Mouse (Mus musculus) T-helper 2 cell (primary cell): Measurements from ENCODE around the gene Lama5.

Experiments used
- in situ Hi-C: fragments of 300-600 bp; cut with MboI, MseI; formaldehyde crosslinking; loops from one replicate; pipeline ENCODE4 v1.15.1; 2025; ENCODE audit warnings: high pct_unique_total_duplicates

The Lama5 gene

GRCm38 (mm10) chr2:180225044-180225761 lies 456 bp downstream of the Lama5 start:
- in situ Hi-C loops, result no loop called here

DNA sequence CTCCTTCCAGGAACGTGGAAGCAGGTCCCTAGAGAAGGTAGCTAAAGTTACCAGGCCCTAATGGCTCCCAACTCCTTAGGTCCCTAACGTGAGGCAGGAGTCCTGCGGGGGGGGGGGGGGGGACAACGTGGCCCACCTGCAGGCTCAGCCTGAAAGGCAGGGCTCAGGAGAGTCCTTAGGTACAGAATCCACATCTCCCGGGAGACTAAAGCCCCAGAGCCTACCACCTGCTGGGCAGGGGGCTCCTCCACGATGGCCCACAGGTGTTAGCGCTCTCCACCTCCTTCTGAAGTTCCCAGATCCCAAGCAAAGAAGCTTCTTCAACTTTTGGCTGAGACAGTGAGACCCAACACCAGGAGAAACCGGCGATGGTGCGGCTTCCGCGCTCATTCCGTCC lies 1.0 kb downstream of the Lama5 start:
- in situ Hi-C loops, result no loop called here

- in situ Hi-C loops, result no loop called here
These were observed 3.4 kb downstream of the Lama5 start for GRCm38 (mm10) chr2:180222250-180222649.

DNA sequence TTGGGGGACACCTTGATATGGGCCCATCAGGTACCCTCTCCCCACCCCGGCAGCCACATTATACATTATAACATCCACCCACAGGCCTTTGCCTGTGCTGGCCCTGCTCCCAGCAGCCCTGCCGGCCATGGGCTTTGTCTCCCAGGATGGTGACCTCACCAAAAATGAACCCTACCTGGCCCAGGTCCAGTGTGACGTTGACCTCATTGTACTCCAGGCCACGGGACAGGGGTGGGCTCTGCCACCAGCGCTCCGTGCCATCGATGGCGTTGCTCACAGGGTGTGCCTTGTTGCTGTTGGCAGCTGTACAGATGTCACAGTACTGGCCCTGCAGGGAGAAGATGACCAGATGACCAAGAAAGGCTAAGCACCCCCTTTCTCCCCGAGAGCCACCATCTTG lies 4.6 kb downstream of the Lama5 start:
- in situ Hi-C loops, result no loop called here

DNA sequence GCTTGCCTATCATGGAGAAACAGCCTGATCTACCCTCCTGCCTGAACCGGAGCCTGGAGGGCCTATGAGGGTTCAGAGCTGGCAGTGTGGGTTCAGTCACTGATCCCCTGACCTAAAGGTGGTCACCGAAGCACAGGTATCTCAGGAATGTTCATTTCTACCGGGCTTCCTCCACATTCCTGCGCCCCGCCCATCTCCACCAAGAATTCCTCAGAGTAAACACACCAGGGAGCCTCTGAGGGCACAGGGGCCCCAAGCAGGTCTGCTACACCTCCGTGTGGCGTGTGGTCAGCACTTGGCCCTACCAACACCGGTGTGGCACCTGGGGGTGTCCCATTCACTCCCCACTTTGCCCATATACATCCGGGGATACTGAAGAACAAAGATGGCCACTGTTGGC lies 5.5 kb downstream of the Lama5 start:
- in situ Hi-C loops, result no loop called here

GRCm38 (mm10) chr2:180219145-180219943 lies 6.3 kb downstream of the Lama5 start:
- in situ Hi-C loops, result no loop called here

DNA sequence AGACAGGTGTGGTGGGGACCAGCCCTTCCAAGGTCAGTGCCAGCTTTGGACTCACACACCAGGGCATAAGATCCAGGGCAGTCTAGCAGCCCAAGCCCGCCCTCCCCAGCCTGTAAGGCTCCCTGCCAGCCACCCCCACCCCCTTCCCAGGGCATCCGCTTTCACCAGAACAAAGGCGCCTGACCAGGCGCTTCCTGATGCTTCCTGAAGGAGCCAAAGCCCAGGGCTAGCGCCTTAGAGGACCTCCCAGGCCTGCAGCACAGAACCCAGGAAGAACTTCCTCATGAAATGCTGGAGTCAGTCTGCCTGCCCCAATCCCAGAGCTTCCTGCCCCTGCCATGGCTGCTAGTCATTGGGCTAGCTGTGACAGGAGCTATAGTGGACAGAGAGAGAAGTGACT lies 7.0 kb downstream of the Lama5 start:
- in situ Hi-C loops, result no loop called here

GRCm38 (mm10) chr2:180218241-180218640 lies 7.4 kb downstream of the Lama5 start:
- in situ Hi-C loops, result no loop called here

DNA sequence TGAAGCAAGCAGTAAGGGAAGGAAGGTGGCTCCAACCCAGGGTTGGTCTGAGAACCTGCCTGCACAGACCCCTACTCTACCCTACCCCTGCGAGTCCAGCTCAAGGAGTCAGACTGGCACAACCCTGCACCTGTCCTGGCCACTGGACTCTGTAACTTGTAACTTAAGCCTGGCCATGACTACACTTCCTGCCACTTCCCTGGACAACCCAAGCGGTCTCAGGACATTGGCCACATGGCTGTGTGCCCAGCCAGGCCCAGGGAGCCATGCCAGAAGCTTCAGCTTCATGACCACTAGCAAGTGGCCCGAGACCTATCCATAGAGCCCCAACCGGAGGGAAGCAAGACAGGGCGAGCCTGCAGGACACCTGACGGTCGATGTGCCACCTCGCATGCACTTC lies 8.1 kb downstream of the Lama5 start:
- in situ Hi-C loops, result no loop called here

DNA sequence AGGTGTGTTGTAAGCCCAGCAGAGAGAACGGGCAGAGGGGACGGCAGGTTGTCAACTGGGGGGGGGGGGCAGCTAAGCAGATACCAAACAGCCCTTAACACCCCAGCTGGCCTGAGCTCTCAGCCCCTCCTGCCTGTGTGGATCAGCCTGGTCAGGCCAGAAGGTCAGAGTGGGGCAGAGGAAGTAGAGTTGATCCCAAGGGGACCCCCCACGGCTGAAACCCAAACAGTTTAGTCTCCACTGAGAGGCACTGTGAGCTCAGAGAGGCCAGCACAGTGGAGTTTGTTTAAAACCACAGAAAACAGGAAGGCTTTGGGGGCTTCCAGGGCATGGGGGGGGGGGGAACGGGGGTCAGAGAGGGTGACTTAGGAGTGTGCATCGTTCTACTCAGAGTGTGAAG lies 8.7 kb downstream of the Lama5 start:
- in situ Hi-C loops, result no loop called here

DNA sequence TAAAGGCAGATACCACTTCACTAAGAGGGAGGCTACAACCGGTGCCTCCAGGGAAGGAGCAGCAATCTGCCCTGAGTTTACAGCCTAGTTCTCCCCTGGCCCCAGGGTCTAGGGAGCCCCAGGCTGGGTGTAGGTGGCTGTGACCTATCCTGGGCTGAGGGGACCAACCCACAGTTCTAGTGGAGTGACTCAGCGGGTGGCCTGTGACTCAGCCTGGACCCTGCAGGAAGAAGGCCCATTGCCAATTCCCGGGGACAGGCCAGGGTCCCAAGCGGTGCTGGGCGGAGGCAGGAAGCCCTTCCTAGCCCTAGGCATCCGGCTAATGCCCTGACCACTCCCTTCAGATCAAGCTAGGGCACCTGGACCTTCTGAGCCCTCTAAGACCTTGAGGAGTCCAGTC lies 9.7 kb downstream of the Lama5 start:
- in situ Hi-C loops, result no loop called here

- in situ Hi-C loops, result no loop called here
These were observed 10.6 kb downstream of the Lama5 start for GRCm38 (mm10) chr2:180215011-180215461.

DNA sequence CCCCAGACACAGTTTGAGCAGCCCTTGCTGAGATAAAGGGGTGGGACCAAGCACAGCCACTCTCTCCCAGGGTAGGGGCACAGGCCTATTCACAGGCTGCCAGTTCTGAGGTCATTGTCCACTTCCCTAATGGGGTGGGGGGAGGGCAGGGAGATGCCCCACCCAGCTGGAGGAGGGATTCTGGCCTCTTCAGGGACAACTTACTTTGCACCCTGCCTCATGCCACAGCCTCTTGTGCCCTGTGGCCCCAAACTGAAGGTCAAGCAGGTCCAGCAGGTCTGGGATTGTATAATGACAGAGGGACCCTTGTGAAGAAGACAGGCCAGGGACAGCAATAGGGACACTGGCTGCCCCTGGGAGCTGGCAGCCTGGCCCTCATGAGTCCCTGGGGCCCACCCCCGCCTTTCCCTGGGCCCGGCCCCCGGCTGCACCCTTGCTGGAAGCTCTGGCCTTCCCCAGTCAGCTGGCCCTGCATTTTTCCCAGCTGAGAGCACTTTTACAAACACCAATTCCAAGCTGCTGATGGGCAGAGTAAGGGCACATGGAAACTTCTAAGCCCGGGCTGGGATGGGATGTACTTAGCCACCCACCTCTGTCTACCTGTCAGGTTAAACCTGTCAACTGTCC lies 11.2 kb downstream of the Lama5 start:
- in situ Hi-C loops, result no loop called here

- in situ Hi-C loops, result no loop called here
These were observed 13.4 kb downstream of the Lama5 start for GRCm38 (mm10) chr2:180212255-180212654.

DNA sequence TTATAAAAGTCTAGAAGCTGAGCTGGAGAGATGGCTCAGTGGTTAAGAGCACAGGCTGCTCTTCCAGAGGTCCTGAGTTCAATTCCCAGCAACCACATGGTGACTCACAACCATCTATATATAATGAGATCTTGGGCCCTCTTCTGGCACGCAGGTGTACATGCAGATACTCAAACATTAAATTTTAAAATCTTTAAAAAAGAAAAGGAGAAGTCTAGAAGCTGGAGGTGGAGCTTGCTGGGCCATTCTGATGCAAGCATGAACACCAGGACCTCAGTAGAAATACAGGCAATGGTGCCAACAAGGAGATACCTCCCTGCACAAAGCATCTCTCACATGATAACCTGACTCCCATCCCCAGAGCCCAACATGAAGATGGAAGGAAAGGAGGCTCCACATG lies 16.7 kb downstream of the Lama5 start:
- in situ Hi-C loops, result no loop called here

- in situ Hi-C loops, result no loop called here
These were observed 17.8 kb downstream of the Lama5 start for GRCm38 (mm10) chr2:180207840-180208239.

- in situ Hi-C loops, result no loop called here
These were observed 19.7 kb downstream of the Lama5 start for GRCm38 (mm10) chr2:180205956-180206280.

GRCm38 (mm10) chr2:180205083-180205955 lies 20.3 kb downstream of the Lama5 start:
- in situ Hi-C loops, result no loop called here

DNA sequence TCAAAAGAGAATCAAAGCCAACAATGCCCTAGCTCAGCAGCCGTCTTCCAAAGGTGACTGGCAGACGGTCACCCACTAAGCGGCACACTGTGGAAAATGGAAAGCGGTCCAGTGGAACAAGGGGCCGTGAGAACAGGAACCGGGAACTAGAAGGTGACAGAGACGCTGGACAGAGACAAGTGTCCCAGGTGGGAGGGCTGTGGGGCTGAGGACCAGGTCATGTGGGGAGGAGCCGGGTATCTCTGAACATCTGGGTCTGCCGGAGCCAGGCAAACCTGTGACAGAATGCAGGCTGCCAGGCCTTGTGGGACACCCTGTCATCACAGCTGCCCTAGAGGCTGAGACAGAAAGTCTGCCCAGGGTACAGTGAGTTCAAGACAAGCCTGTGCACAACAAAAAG lies 21.2 kb downstream of the Lama5 start:
- in situ Hi-C loops, result no loop called here

DNA sequence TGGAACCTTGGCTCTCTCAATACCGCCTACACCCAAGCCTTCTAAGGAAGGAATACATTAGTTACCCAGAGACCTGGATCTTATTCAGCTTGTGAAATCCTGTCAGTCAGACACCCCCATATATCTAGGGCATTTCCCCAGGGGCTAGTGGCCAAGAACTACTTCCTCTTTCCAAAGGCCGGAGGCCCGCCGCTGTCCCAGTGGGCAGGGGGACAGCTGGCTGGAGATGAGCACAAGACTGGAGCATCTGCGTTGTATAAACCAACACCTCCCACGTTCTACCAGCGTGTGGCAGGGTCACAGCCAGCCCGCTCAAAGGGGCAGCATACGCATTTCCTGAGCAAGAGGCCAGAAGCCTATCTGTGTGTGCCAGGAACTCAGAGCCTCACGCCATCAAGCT lies 22.9 kb downstream of the Lama5 start:
- in situ Hi-C loops, result no loop called here

DNA sequence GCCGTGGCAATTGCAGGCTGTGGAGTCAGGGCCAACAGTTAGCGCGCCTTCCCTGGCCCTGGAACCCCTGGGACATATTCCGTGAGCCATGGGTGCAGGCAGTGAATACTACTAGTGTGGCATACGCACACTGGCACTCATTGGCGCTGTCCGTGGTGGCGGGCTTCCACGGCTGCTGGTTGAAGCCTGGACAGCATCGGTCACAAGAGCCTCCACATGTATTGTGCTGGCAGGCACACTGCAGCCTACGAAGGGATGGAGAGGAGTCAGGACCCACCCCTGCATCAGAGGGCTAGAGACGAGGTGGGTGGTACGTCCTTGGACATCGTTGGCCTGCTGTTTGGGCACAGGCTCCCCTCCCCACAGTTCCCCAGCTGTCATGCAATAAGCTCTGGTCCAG lies 23.4 kb downstream of the Lama5 start:
- in situ Hi-C loops, result no loop called here

- in situ Hi-C loops, result no loop called here
These were observed 24.4 kb downstream of the Lama5 start for GRCm38 (mm10) chr2:180201303-180201702.
